Mouse (Mus musculus) cerebellum, adult 11-12 months (tissue): ENCODE results near the gene Pja2.
"Not testable (repeated sequence)": the region's sequence is repeated elsewhere in the genome, so short reads cannot be mapped to it uniquely, and the experiment has no call there.

Source experiments
- DNase-seq: peaks from one replicate; pipeline ENCODE4 v3.0.0; 2022

Gene Pja2

DNA sequence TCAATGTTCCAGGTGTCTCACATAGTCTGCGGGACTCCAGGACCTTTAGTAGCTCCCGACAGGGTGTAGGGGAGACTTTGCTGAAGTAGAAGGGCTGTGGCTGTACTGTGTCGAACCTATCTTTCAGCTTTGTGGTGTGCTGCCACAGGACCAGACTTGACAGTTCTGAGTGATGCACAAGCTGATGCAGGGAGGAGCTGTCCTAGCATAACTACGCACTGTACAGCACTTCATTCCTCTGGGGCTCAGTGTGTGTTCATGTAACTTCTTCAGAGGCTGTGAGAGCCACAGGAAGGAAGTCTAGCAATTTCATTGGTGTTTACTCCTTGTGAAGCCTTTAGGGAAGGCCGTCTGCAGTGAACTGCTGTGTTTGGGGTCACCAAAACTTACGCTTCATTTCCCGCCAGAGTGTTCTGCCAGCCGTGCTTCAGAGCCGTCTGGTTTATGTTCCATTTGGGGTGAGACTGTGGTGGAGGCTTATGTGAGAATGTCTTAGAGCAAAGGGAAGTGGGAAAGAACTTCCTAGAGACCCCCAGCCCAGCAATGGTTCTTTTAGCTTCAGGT lies 54.0 kb downstream of the Pja2 start:
- DNase-seq, result no peak

DNA sequence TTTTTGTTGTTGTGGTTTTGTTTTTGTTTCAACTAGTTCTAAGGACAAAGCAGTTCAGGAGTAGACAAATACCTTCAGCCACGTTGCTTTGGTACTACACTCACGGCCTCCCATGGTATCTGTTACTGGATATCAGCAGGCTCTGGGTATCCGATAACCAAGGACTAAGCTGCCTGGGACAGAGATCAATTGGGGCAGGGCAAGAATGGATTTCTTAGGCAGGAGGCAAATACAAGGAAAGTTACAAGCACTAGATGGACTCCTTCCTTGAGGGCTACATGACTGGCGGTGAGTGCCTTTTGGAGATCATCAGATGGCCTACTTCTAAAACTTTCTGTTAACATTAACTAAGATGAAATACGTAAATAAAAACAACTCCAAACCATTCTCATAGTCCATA lies 55.0 kb downstream of the Pja2 start:
- no peak for DNase-seq

DNA sequence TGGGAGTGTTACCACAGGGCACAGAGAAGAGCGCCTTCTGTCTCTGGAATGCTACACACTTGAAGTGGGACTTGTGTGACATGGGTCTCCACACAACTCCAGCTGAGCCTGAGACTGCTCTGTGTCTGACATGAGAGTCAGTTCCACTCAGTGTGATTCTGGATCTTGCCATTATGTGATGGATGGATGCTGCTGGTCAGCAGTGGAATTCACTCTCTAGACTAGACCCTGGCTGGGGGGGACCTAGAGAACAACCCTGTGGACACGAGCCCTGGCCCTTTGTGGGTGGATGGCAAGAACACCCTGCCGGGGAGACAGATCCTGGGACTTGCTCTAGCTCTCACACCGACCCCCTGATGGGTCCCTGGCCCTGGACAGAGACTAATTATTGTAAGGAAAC lies 56.5 kb downstream of the Pja2 start:
- DNase-seq, result no peak

DNA sequence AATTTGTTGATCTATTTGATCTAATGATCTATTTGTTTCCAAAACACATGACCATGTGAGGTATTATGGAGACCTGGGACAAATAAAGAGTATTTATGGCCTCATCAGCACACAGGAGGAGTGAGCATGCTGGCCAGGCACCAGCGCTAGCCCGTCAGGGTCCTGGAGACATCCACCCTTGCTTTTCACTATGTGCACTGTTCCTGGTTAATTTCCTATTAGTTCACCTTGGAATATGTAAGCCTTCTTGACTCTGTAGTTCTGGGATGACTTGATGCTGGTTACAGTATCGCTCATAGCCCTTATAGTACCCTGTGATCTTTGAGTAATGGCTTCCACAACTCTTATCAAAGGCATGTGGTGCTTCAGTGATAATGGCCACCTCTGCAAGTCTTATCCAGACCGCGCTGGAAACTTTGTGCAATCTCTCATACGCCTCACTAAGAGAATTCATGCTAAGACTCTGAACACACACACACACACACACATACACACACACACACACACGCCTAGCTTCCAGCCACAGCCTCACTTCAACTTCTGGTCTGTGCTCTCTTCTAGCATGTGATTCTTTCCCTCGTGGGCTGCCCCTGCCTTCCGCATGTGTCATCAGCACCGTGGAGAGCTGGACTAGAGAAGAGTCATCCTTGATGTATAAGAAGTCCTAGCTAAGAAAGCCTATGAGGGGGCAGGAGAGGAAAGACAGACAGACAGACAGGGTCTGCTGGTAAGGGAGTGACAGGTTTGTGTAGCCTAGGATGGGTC lies 57.2 kb downstream of the Pja2 start:
- DNase-seq, result no peak

DNA sequence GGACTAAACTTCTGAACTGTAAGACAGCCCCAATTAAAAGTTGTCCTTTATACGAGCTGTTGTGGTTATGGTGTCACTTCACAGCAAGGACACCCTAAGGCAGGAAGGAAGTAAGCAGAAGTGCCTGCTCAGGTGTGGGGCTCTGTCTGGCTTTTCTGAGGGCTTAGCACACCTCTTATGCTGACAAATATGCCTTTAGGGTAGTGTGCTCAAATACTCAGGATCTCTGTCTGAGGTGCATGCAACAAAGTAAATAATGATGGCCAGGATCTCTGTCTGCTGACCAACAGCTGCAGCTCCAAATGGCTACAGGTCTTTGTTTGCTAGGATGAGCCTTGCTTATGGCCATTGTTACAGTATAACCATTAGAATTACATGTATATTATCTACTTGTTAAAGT lies 71.1 kb downstream of the Pja2 start:
- DNase-seq, result no peak

GRCm38 (mm10) chr17:64248246-64248645 lies 83.5 kb downstream of the Pja2 start:
- no peak for DNase-seq

GRCm38 (mm10) chr17:64242898-64243297 lies 88.8 kb downstream of the Pja2 start:
- no peak for DNase-seq

- DNase-seq, result no peak
These were observed 89.3 kb downstream of the Pja2 start for GRCm38 (mm10) chr17:64242310-64242859.

GRCm38 (mm10) chr17:64241544-64242292 lies 90.0 kb downstream of the Pja2 start:
- no peak for DNase-seq

DNA sequence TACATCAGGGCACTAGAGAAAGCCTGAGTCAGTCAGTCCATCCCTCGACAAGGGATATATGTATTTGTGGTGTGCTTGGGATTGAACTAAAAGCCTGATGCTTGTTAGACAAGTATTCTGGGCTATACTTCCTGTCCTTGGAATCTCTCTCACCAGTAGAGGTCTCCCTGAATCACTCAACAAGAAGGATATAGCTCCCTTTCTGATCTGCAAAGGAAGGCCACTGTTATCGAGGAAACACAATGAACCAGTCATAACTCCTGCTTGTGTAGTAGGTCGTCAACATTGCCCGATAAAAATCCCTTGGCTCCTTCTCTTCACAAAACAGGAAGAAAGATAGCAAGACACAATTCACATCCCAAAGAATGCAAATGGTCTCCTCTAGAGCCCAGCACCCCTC lies 99.6 kb downstream of the Pja2 start:
- DNase-seq, result no peak

DNA sequence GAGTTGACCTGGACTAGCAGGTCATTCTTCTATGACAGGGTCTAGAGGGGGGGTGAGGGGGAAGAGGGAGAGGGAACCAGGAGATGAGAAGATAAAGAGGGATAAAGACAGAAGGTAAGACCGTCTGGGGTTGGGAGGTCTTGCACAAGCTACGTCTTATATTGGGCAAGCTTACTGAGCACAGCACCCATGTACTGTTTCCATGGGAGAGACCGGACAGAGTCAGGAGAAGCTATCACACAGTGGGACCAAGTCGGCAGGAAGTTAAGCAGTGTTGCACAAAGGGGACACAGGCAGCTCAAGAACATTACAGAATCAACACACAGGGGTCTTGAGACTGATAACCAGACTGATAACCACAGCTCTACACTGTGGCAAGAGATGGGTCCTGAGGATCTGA lies 100.1 kb downstream of the Pja2 start:
- not testable (repeated sequence) for DNase-seq

GRCm38 (mm10) chr17:64231172-64231571 lies 100.5 kb downstream of the Pja2 start:
- no peak for DNase-seq
